Mouse (Mus musculus) ES-Bruce4 (cell line): Measurements from ENCODE around the gene Mvp. TPM values are rescaled to one million over a fixed set of nuclear protein-coding genes. Genes with fewer than 3 reads are reported as not detected.

Source experiments
- H3K27ac ChIP-seq: 2 replicates; pipeline ENCODE4 v1.5.1; 2012; ENCODE audit warnings: low read length, inconsistent platforms; ENCODE audit not compliant: insufficient read depth
- H3K27me3 ChIP-seq: 2 replicates; pipeline ENCODE4 v1.6.1; 2012; ENCODE audit warnings: mild to moderate bottlenecking, low read length, inconsistent platforms; ENCODE audit not compliant: control insufficient read depth, poor library complexity, insufficient read depth, severe bottlenecking
- H3K36me3 ChIP-seq: 2 replicates; pipeline ENCODE4 v1.6.1; 2012; ENCODE audit warnings: inconsistent platforms, mild to moderate bottlenecking, low read length, moderate library complexity; ENCODE audit not compliant: control insufficient read depth, poor library complexity, insufficient read depth, severe bottlenecking
- H3K4me1 ChIP-seq: one replicate; pipeline ENCODE4 v1.8.1; 2011; ENCODE audit warnings: low read length; ENCODE audit not compliant: control insufficient read depth, insufficient read depth
- H3K4me3 ChIP-seq: 2 replicates; pipeline ENCODE4 v1.5.1; 2011; ENCODE audit warnings: low read depth, mild to moderate bottlenecking, low read length
- H3K9ac ChIP-seq: 2 replicates; pipeline ENCODE4 v1.6.1; 2012; ENCODE audit warnings: low read depth, mild to moderate bottlenecking, inconsistent platforms; ENCODE audit not compliant: poor library complexity, severe bottlenecking
- H3K9me3 ChIP-seq: replicated peaks from 2 replicates; pipeline ENCODE4 v1.6.1; 2012; ENCODE audit warnings: mild to moderate bottlenecking, low read length, inconsistent platforms; ENCODE audit not compliant: control insufficient read depth, poor library complexity, insufficient read depth, severe bottlenecking
- CTCF ChIP-seq: IDR thresholded peaks from one replicate; pipeline ENCODE4 v1.8.1; 2011; ENCODE audit warnings: low read depth, low read length
- EP300 ChIP-seq: IDR thresholded peaks from 2 replicates; pipeline ENCODE4 v1.6.1; 2011; ENCODE audit warnings: low read depth, low read length; ENCODE audit not compliant: insufficient read depth
- POLR2A ChIP-seq: IDR thresholded peaks from one replicate; pipeline ENCODE4 v1.8.1; 2011; ENCODE audit warnings: low read length; ENCODE audit not compliant: insufficient read depth
- polyA plus RNA-seq: library from polyadenylated mRNA; stranded (reverse); fragments of >200 nt; gene quantifications from 2 replicates; pipeline ENCODE4 v1.2.4, GENCODE M21; 2011; ENCODE audit warnings: low read depth; ENCODE audit not compliant: missing spikeins, insufficient read depth, insufficient read length

Mvp gene
- polyA plus RNA-seq, 1 experiment, result 17.9 TPM

GRCm38 (mm10) chr7:127023896-127024690 is 9.7 kb upstream of the Mvp start:
- Histone ChIP-seq H3K27me3 (no peaks in the 10 kb centered on the region), H3K27ac (peak overlapping the region; percentile 3), H3K4me3 (peak overlapping the region; percentile 73), H3K4me1 (no peaks in the 10 kb centered on the region), H3K9me3 (no peaks in the 10 kb centered on the region), H3K9ac (peak overlapping the region; percentile 92), H3K36me3 (peaks cover 33% of the 10 kb centered on the region)
- no peak for TF ChIP-seq EP300
- TF ChIP-seq POLR2A, result no peak
- TF ChIP-seq CTCF, result no peak

- Histone ChIP-seq H3K36me3 (peaks cover 25% of the 10 kb centered on the region), H3K4me1 (no peaks in the 10 kb centered on the region), H3K27ac (no peak overlapping the region), H3K27me3 (no peaks in the 10 kb centered on the region), H3K9ac (peak overlapping the region; percentile 92), H3K4me3 (peak overlapping the region; percentile 73), H3K9me3 (no peaks in the 10 kb centered on the region)
- no peak for TF ChIP-seq EP300
- no peak for TF ChIP-seq POLR2A
- no peak for TF ChIP-seq CTCF
These were observed 8.9 kb upstream of the Mvp start for GRCm38 (mm10) chr7:127023272-127023691.

GRCm38 (mm10) chr7:127022528-127023271 is 8.3 kb upstream of the Mvp start:
- Histone ChIP-seq H3K36me3 (peaks cover 24% of the 10 kb centered on the region), H3K4me3 (peak overlapping the region; percentile 73), H3K9me3 (no peaks in the 10 kb centered on the region), H3K9ac (peak overlapping the region; percentile 92), H3K27ac (peak overlapping the region; percentile 37), H3K4me1 (no peaks in the 10 kb centered on the region), H3K27me3 (no peaks in the 10 kb centered on the region)
- TF ChIP-seq POLR2A (no peak), CTCF (no peak), EP300 (no peak)

- peak overlapping the region; percentile 37 for H3K27ac ChIP-seq
- no peak for TF ChIP-seq POLR2A
- no peak for TF ChIP-seq EP300
- TF ChIP-seq CTCF, result no peak
- no peaks in the 10 kb centered on the region for H3K4me1 ChIP-seq
- H3K9me3 ChIP-seq, result no peaks in the 10 kb centered on the region
- H3K4me3 ChIP-seq, result peak overlapping the region; percentile 64
- peak overlapping the region; percentile 57 for H3K9ac ChIP-seq
- H3K36me3 ChIP-seq, result peaks cover 24% of the 10 kb centered on the region
- no peaks in the 10 kb centered on the region for H3K27me3 ChIP-seq
These were observed 7.4 kb upstream of the Mvp start for GRCm38 (mm10) chr7:127021563-127022527.

- Histone ChIP-seq H3K36me3 (peaks cover 24% of the 10 kb centered on the region), H3K27ac (peak within 1 kb of the TSS; percentile 6), H3K9ac (peak within 1 kb of the TSS; percentile 57), H3K27me3 (no peaks in the 10 kb centered on the region), H3K9me3 (no peaks in the 10 kb centered on the region), H3K4me1 (no peaks in the 10 kb centered on the region), H3K4me3 (peak within 1 kb of the TSS; percentile 64)
- TF ChIP-seq CTCF (no peak), POLR2A (no peak), EP300 (no peak)
These were observed 6.6 kb upstream of the Mvp start, which contains the start of the genes Gm42742 and Prrt2 for GRCm38 (mm10) chr7:127020901-127021562. Gene Gm42742 (minus strand): TSS chr7:127021097. Gene Prrt2 (minus strand): TSS chr7:127021211.
